Mouse (Mus musculus): Measurements from ENCODE around the gene Siglecf. TPM values are rescaled to one million over a fixed set of nuclear protein-coding genes. Genes with fewer than 3 reads are reported as not detected.

The Siglecf gene
- polyA plus RNA-seq, 1 experiment, result 1.3 TPM

GRCm38 (mm10) chr7:43392349-43393121 lies 41.4 kb downstream of the Siglecf start:
- H3K27ac ChIP-seq (ENCODE audit: insufficient read depth, low read length), result no peak overlapping the region
- TF ChIP-seq EP300 (IDR thresholded peaks at IDR 0.05; ENCODE audit: insufficient read depth, low read depth, low read length), result no peak
- H3K27me3 ChIP-seq (ENCODE audit: control insufficient read depth, insufficient read depth, low read length, poor library complexity, severe bottlenecking), result no peaks in the 10 kb centered on the region
- H3K4me3 ChIP-seq (ENCODE audit: low read depth, low read length), result no peak overlapping the region
- H3K36me3 ChIP-seq (ENCODE audit: control insufficient read depth, insufficient read depth, low read length, poor library complexity, severe bottlenecking), result no peaks in the 10 kb centered on the region
- H3K9ac ChIP-seq (ENCODE audit: low read depth, poor library complexity, severe bottlenecking), result no peak overlapping the region
- H3K9me3 ChIP-seq (replicated peaks; ENCODE audit: control insufficient read depth, insufficient read depth, low read length, poor library complexity, severe bottlenecking), result no peaks in the 10 kb centered on the region
- no peaks in the 10 kb centered on the region for H3K4me1 ChIP-seq (ENCODE audit: control insufficient read depth, insufficient read depth, low read length)

- H3K27ac ChIP-seq (ENCODE audit: insufficient read depth, low read length), result no peak overlapping the region
- TF ChIP-seq POLR2A (IDR thresholded peaks at IDR 0.05; ENCODE audit: insufficient read depth, low read length), result no peak
- TF ChIP-seq EP300 (IDR thresholded peaks at IDR 0.05; ENCODE audit: insufficient read depth, low read depth, low read length), result no peak
- TF ChIP-seq CTCF (IDR thresholded peaks at IDR 0.05; ENCODE audit: low read depth, low read length), result no peak
- no peak overlapping the region for H3K4me3 ChIP-seq (ENCODE audit: low read depth, low read length)
- no peaks in the 10 kb centered on the region for H3K36me3 ChIP-seq (ENCODE audit: control insufficient read depth, insufficient read depth, low read length, poor library complexity, severe bottlenecking)
- no peaks in the 10 kb centered on the region for H3K4me1 ChIP-seq (ENCODE audit: control insufficient read depth, insufficient read depth, low read length)
- no peaks in the 10 kb centered on the region for H3K27me3 ChIP-seq (ENCODE audit: control insufficient read depth, insufficient read depth, low read length, poor library complexity, severe bottlenecking)
- no peaks in the 10 kb centered on the region for H3K9me3 ChIP-seq (replicated peaks; ENCODE audit: control insufficient read depth, insufficient read depth, low read length, poor library complexity, severe bottlenecking)
- H3K9ac ChIP-seq (ENCODE audit: low read depth, poor library complexity, severe bottlenecking), result no peak overlapping the region
These were observed 48.4 kb downstream of the Siglecf start for GRCm38 (mm10) chr7:43399501-43399900.

- no peak overlapping the region for H3K27ac ChIP-seq (ENCODE audit: insufficient read depth, low read length)
- H3K9me3 ChIP-seq (replicated peaks; ENCODE audit: control insufficient read depth, insufficient read depth, low read length, poor library complexity, severe bottlenecking), result no peaks in the 10 kb centered on the region
- no peaks in the 10 kb centered on the region for H3K36me3 ChIP-seq (ENCODE audit: control insufficient read depth, insufficient read depth, low read length, poor library complexity, severe bottlenecking)
- TF ChIP-seq CTCF (IDR thresholded peaks at IDR 0.05; ENCODE audit: low read depth, low read length), result no peak
- no peak for TF ChIP-seq POLR2A (IDR thresholded peaks at IDR 0.05; ENCODE audit: insufficient read depth, low read length)
- no peak for TF ChIP-seq EP300 (IDR thresholded peaks at IDR 0.05; ENCODE audit: insufficient read depth, low read depth, low read length)
- H3K4me1 ChIP-seq (ENCODE audit: control insufficient read depth, insufficient read depth, low read length), result no peaks in the 10 kb centered on the region
- H3K27me3 ChIP-seq (ENCODE audit: control insufficient read depth, insufficient read depth, low read length, poor library complexity, severe bottlenecking), result no peaks in the 10 kb centered on the region; the same call in 1 of the 2 replicates
- H3K4me3 ChIP-seq (ENCODE audit: low read depth, low read length), result no peak overlapping the region
- no peak overlapping the region for H3K9ac ChIP-seq (ENCODE audit: low read depth, poor library complexity, severe bottlenecking)
These were observed 51.6 kb downstream of the Siglecf start for GRCm38 (mm10) chr7:43402718-43403117.

GRCm38 (mm10) chr7:43407573-43407972 lies 56.4 kb downstream of the Siglecf start:
- Histone ChIP-seq H3K9me3 (replicated peaks; ENCODE audit: control insufficient read depth, insufficient read depth, low read length, poor library complexity, severe bottlenecking) (no peaks in the 10 kb centered on the region), H3K9ac (ENCODE audit: low read depth, poor library complexity, severe bottlenecking) (no peak overlapping the region), H3K4me1 (ENCODE audit: control insufficient read depth, insufficient read depth, low read length) (peaks cover 2% of the 10 kb centered on the region), H3K4me3 (ENCODE audit: low read depth, low read length) (no peak overlapping the region), H3K27ac (ENCODE audit: insufficient read depth, low read length) (no peak overlapping the region), H3K36me3 (ENCODE audit: control insufficient read depth, insufficient read depth, low read length, poor library complexity, severe bottlenecking) (no peaks in the 10 kb centered on the region), H3K27me3 (ENCODE audit: control insufficient read depth, insufficient read depth, low read length, poor library complexity, severe bottlenecking) (no peaks in the 10 kb centered on the region; the same call in 1 of the 2 replicates)
- no peak for TF ChIP-seq EP300 (IDR thresholded peaks at IDR 0.05; ENCODE audit: insufficient read depth, low read depth, low read length)

GRCm38 (mm10) chr7:43408131-43408553 lies 57.0 kb downstream of the Siglecf start, which contains the start of gene Siglecg:
Gene Siglecg (plus strand): TSS chr7:43408204.
- TF ChIP-seq POLR2A (IDR thresholded peaks at IDR 0.05; ENCODE audit: insufficient read depth, low read length), result no peak
- no peak for TF ChIP-seq EP300 (IDR thresholded peaks at IDR 0.05; ENCODE audit: insufficient read depth, low read depth, low read length)
- no peak for TF ChIP-seq CTCF (IDR thresholded peaks at IDR 0.05; ENCODE audit: low read depth, low read length)
- Histone ChIP-seq H3K4me1 (ENCODE audit: control insufficient read depth, insufficient read depth, low read length) (peaks cover 2% of the 10 kb centered on the region), H3K36me3 (ENCODE audit: control insufficient read depth, insufficient read depth, low read length, poor library complexity, severe bottlenecking) (no peaks in the 10 kb centered on the region), H3K9me3 (replicated peaks; ENCODE audit: control insufficient read depth, insufficient read depth, low read length, poor library complexity, severe bottlenecking) (no peaks in the 10 kb centered on the region), H3K27ac (ENCODE audit: insufficient read depth, low read length) (no peak within 1 kb of the TSS), H3K27me3 (ENCODE audit: control insufficient read depth, insufficient read depth, low read length, poor library complexity, severe bottlenecking) (no peaks in the 10 kb centered on the region; the same call in 1 of the 2 replicates), H3K9ac (ENCODE audit: low read depth, poor library complexity, severe bottlenecking) (no peak within 1 kb of the TSS), H3K4me3 (ENCODE audit: low read depth, low read length) (no peak within 1 kb of the TSS)

GRCm38 (mm10) chr7:43409084-43409483 lies 57.9 kb downstream of the Siglecf start:
- Histone ChIP-seq H3K27me3 (ENCODE audit: control insufficient read depth, insufficient read depth, low read length, poor library complexity, severe bottlenecking) (no peaks in the 10 kb centered on the region; the same call in 1 of the 2 replicates), H3K9ac (ENCODE audit: low read depth, poor library complexity, severe bottlenecking) (no peak overlapping the region), H3K4me1 (ENCODE audit: control insufficient read depth, insufficient read depth, low read length) (peaks cover 2% of the 10 kb centered on the region), H3K27ac (ENCODE audit: insufficient read depth, low read length) (no peak overlapping the region), H3K9me3 (replicated peaks; ENCODE audit: control insufficient read depth, insufficient read depth, low read length, poor library complexity, severe bottlenecking) (no peaks in the 10 kb centered on the region), H3K36me3 (ENCODE audit: control insufficient read depth, insufficient read depth, low read length, poor library complexity, severe bottlenecking) (no peaks in the 10 kb centered on the region), H3K4me3 (ENCODE audit: low read depth, low read length) (no peak overlapping the region)
- TF ChIP-seq EP300 (IDR thresholded peaks at IDR 0.05; ENCODE audit: insufficient read depth, low read depth, low read length), result no peak
- no peak for TF ChIP-seq POLR2A (IDR thresholded peaks at IDR 0.05; ENCODE audit: insufficient read depth, low read length)
- no peak for TF ChIP-seq CTCF (IDR thresholded peaks at IDR 0.05; ENCODE audit: low read depth, low read length)

Other genes starting within 250 kb of the Siglecf start
- gene Zfp936, start 237.1 kb upstream of the Siglecf start, polyA plus RNA-seq (2011; ENCODE audit: insufficient read depth, insufficient read length, low read depth, missing spikeins), result 26.1 and 29.6 TPM in 2 replicates
- gene Zfp715, start 38.0 kb upstream of the Siglecf start, polyA plus RNA-seq (2011; ENCODE audit: insufficient read depth, insufficient read length, low read depth, missing spikeins), result 19.4 and 20.1 TPM in 2 replicates
- gene Siglecg, start 56.9 kb downstream of the Siglecf start, polyA plus RNA-seq (2011; ENCODE audit: insufficient read depth, insufficient read length, low read depth, missing spikeins), result 0.24 TPM in 1 of 2 replicates, not detected in the other
- 0.27 and 0.41 TPM in 2 replicates for gene Lim2, start 76.3 kb downstream of the Siglecf start, polyA plus RNA-seq (2011; ENCODE audit: insufficient read depth, insufficient read length, low read depth, missing spikeins)
- gene Nkg7, start 85.7 kb downstream of the Siglecf start, polyA plus RNA-seq (2011; ENCODE audit: insufficient read depth, insufficient read length, low read depth, missing spikeins), result not detected in 2 replicates
- not detected in 2 replicates for gene Cldnd2, start 89.4 kb downstream of the Siglecf start, polyA plus RNA-seq (2011; ENCODE audit: insufficient read depth, insufficient read length, low read depth, missing spikeins)
- gene Etfb, start 92.7 kb downstream of the Siglecf start, polyA plus RNA-seq (2011; ENCODE audit: insufficient read depth, insufficient read length, low read depth, missing spikeins), result 63.3 and 68.3 TPM in 2 replicates
- not detected in 2 replicates for gene Gm45233, start 92.8 kb downstream of the Siglecf start, polyA plus RNA-seq (2011; ENCODE audit: insufficient read depth, insufficient read length, low read depth, missing spikeins)
- 1.9 and 2.8 TPM in 2 replicates for gene Vsig10l, start 111.8 kb downstream of the Siglecf start, polyA plus RNA-seq (2011; ENCODE audit: insufficient read depth, insufficient read length, low read depth, missing spikeins)
- gene Iglon5, start 138.7 kb downstream of the Siglecf start, polyA plus RNA-seq (2011; ENCODE audit: insufficient read depth, insufficient read length, low read depth, missing spikeins), result 4.6 and 5.0 TPM in 2 replicates
- not detected in 2 replicates for gene 4931406B18Rik, start 154.6 kb downstream of the Siglecf start, polyA plus RNA-seq (2011; ENCODE audit: insufficient read depth, insufficient read length, low read depth, missing spikeins)
- gene Cd33, start 193.1 kb downstream of the Siglecf start, polyA plus RNA-seq (2011; ENCODE audit: insufficient read depth, insufficient read length, low read depth, missing spikeins), result 0.12 TPM in 1 of 2 replicates, not detected in the other
- 1.7 and 2.2 TPM in 2 replicates for gene Zfp658, start 210.9 kb downstream of the Siglecf start, polyA plus RNA-seq (2011; ENCODE audit: insufficient read depth, insufficient read length, low read depth, missing spikeins)
- 6.9 and 9.4 TPM in 2 replicates for gene Zfp719, start 228.3 kb downstream of the Siglecf start, polyA plus RNA-seq (2011; ENCODE audit: insufficient read depth, insufficient read length, low read depth, missing spikeins)

Data from ES-Bruce4 (cell line).